Mouse (Mus musculus): Measurements from ENCODE around the gene Gabarapl1. TPM values are rescaled to one million over a fixed set of nuclear protein-coding genes. Genes with fewer than 3 reads are reported as not detected.
"Not testable (repeated sequence)": the region's sequence is repeated elsewhere in the genome, so short reads cannot be mapped to it uniquely, and the experiment has no call there.

Gabarapl1 gene
- total RNA-seq (2021) = 251 and 260 TPM in 2 replicates
- long read RNA-seq, transcript Gabarapl1-201 (4 exons, 1,820 nt) = major isoform, 447 of 688 reads
- long read RNA-seq, partial matches to known transcripts = 9 of 688 reads
- long read RNA-seq, other reads (novel, unspliced or antisense) = 230 of 688 reads

DNA sequence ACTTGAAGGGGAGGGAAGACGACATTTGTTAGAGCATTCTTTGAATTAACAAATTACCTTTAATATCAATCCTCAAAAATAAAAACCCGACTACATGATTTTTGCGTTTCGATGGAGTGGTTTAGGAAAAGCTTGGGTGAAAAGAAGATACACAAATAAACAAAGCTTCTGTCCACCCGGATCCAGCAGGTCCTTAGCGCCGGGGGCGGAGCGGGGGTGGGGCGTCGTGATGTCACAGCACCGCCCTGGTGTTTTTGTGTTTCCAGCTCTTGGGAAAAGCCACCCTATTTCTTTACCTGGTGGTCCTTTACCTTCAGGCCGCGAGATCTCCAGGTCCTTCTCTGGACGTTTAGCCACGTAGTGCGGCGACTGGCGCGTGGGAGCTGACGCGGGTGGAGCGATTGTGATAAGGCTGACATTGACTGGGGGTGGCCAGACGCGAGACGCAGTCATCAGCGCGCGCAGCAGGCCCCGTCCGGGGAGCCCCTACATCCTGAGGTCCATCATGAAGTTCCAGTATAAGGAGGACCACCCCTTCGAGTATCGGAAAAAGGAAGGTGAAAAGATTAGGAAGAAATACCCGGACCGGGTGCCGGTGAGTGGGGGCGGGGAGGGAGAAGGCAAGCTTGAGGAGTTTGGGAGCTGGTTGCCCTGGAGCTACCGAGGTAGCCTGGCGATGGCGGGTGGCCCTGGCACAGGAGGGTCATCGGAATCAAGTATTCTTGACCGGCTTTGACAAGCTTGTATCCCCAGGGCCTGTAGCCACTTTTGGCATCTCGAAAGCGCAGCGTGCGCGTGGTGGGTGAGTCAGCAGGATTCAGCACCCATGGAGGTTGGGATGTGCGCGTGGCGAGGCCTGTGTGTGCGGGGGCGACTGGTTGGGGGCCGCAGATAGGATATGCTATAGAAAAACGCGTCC lies at the start of gene Gabarapl1:
Gene Gabarapl1, plus strand, starts transcription at position 219 of the 919 bp plus-strand sequence.
- DNase-seq = peak; percentile 89

DNA sequence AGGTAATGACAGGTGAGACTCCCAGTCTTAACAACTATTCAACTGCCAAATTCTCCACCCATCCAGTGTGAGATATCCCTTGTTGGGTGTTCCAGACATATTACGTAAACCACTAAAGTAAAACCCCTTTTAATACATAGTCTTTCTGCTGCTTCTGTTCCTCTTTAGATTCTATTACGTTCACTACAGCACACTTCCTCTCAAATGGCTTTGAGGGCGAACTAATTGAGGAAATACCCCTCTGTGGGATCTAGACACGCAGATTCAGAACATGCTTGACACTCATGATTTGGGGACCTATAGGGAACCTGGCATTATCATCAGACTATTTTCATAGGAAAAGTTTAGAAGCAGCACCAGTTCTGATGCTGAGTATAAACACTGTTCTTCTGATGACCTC lies 38.0 kb upstream of the Gabarapl1 start:
- no peak for DNase-seq

DNA sequence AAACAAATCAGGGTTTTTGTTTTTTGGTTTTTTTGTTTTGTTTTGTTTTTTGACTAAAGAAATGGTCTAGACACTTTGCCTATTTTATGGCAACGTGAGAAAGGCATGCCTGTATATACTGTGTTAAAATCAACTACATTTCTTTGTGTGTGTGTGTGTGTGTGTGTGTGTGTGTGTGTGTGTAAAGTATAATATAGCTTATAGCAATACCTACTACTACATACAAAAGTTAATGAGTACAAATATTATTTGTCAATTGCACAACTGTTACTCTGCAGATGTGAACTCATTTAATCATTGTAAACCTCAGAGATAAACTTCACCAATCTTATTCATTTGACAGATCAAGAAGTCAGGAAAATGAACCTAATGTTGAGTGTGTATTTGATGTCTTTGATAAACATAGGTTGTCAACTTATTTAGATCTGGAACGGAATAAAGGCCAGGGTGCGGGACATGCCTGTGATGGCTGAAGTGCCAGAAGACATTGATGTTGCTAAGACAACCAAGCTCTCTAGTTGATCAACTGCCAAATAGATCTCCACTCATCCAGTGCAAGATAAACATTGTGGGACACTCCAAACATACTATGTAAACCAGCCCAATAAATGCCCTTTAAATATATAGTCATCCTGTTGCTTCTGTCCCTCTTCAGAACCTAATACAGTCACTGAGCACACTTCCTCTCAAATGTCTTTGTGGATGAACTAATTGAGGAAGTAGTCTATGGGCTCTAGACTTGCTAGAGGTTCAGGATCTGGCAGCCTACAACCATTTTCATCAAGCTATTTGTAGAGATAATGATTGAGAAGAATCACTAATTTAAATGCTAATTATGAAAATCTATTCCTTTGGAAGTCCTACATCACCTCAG lies 35.4 kb upstream of the Gabarapl1 start:
- DNase-seq = no peak

GRCm38 (mm10) chr6:129499516-129499915 lies 33.4 kb upstream of the Gabarapl1 start:
- not testable (repeated sequence) for DNase-seq

GRCm38 (mm10) chr6:129503471-129503870 lies 29.5 kb upstream of the Gabarapl1 start:
- no peak for DNase-seq

GRCm38 (mm10) chr6:129507024-129507423 lies 25.9 kb upstream of the Gabarapl1 start, which contains the start of gene Olr1:
Olr1 (minus strand) TSS chr6:129507165.
- DNase-seq = peak; percentile 5

DNA sequence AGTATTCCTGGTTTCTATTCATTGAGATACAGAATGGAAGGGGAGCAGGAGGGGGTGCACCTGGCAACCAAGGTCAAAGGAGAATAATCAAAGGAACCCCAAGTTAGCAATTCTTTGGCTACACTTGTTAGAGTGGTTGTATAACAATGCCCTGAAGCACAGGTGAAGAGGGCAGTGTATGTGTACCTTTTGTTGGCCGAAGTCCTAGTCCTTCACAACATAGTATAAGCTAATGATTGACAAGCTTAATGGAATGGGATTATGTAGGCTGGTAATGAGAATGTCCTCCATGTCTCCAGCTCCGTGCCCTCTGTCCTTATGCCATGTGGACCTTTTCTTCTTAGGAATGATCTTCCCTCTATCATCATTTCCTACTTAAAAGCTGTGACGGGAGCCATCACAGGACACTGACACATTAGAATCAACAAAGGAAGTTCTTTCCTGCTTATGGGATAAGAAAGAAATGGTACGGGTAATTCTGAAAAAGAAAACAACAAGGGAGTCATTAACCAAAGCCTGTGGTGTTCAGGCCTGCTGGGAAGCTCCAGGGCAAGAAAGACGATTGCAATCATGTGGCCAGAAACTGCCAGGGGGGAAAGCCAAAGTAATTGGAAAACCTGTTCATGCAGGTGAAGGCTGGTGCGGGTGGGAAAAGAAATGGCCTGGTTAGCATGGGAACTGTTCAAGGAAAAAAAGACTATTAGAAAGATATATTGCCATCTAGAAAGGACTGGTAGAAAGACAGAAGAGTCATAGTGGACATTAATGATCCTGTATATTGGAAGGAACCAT lies 22.6 kb upstream of the Gabarapl1 start:
- DNase-seq = no peak

GRCm38 (mm10) chr6:129512367-129512766 lies 20.6 kb upstream of the Gabarapl1 start, which contains the start of gene Tmem52b:
Tmem52b (plus strand) TSS chr6:129512555.
- no peak for DNase-seq

DNA sequence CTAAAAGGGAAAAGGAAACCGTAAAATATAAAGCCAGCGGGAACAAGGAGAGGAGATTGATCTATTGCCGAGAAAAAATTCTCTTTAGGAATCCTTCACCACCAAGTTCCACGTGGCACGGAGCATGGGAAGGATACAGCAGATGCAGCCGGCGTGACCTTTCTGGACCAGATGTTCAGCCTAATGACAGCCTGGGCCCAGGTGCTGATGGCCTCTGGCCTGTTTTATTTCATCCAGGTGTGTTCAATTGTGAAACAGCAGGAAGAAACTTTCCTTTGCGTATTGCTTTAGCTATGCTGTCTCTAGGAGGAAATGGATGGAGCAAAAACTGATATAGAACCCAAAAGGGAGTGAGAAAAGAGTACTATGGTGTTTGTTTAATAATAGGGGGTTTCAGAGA lies 20.1 kb upstream of the Gabarapl1 start:
- no peak for DNase-seq

GRCm38 (mm10) chr6:129513409-129513808 lies 19.6 kb upstream of the Gabarapl1 start:
- DNase-seq = no peak

DNA sequence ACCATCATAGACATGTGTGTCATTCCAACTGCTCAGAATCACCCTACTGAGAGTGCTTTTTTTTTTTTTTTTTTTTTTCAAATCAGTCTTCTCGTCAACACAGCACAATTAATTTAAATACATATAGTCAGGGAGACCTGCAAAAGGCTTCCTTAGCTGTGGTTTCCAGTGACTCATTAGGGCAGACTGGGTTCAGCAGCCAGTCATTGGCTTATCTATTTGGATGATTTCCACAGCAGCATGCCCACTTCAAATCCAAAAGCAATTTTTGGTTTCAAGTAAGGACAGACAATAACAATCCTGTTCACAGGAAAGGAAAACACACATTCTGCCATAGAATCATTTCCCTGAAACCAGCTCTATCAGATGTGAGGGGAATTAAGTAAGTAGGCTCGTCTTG lies 18.6 kb upstream of the Gabarapl1 start:
- DNase-seq = no peak

DNA sequence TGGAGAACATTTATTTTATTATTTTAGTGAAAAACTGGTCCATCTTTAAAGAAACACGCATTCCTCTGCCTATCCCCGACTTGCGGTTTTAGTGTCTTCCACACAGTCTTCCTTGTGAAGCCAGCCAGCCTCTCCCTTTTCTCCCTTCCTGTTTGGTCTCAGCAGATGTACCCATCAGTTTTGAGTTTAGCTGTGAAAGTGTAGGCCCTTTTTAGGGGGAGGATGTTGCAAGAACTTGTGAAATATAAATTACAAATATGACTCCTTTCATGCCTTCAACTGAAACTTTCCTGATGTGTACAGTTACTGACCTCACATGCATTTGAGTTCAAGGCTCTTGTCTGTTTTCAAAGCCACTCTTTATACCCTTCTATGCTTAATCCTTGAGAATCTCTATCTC lies 17.9 kb upstream of the Gabarapl1 start:
- no peak for DNase-seq

DNA sequence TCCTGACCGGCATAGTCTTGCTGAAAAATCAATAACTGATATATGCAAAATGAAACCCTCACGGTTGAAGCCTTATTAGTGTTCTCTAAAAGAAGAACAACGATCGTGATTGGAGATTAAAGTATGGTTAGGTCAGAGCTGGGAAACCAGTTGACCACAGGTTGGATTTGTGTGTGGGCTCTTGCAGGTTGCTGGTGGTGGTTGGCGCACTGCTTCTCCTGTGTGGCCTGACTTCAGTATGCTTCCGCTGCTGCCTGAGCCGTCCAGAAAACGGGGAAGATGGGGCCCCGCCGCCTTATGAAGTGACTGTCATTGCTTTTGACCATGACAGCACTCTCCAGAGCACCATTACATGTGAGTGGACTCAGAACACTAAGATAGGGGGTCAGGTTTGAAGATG lies 16.6 kb upstream of the Gabarapl1 start:
- no peak for DNase-seq

DNA sequence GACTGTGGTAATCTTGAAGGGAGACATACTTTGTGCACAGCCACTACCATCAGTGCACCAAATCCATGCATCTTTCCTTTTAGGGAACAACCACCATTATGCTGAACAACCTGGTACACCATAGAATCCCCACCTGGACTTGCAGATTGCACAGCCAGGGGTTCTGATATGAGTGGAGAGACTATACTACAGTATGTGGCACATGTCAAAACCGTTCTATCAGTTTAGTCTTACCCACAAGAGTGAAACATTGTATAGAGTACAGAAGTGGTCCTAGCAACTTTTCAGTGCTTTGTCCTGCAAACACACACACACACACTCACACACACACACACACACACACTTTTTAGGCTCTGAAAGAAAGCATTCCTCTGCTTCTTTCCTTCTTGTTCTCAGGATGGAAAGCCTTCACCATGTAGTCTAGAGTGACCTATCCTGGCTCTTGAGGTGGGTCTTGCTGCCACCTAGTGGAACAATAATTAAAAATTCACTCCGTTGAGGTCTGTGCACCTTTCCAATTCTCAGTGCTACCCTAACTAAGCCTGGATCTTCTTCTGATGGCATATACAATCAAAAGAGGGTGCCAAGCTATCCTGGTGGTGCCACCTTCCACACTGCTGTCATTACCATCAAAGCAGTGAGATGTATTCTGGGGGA lies 15.1 kb upstream of the Gabarapl1 start:
- no peak for DNase-seq

DNA sequence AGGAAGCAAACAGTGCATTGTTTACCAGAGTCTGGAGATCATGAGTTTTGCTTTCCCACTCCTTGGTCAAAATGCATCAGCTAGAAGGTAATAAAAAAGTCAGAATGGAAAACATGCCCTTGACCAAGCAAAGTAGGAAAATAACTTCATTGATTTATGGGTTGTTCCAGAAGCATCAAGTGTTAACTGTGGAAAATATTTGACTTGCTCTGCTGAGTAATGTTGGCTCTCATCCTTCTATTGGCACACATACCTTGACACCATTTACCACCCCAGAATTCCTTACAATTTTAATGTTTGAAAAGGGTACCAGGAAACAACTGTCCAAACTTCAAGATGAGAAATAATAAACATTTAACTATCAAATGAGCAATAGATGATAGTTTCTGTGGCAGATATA lies 6.9 kb upstream of the Gabarapl1 start:
- no peak for DNase-seq

DNA sequence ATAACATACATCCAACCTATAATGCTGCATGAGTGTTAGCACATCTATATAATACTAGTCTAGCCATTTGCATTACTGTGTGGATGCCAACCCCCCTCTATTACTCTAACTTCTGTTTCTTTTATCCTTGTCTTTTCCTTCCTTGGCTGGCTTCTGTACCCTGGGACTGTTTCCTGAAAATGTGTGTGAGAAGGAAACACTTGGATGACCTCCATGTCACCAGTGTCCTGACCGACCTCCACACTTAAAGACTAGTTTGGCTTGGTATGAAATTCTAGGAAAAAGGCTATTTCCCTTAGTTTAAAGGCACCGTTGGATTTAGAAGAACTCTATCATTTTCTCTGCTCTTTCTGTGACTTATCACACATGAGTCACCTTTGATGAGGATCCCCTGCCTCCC lies 5.5 kb upstream of the Gabarapl1 start:
- no peak for DNase-seq

DNA sequence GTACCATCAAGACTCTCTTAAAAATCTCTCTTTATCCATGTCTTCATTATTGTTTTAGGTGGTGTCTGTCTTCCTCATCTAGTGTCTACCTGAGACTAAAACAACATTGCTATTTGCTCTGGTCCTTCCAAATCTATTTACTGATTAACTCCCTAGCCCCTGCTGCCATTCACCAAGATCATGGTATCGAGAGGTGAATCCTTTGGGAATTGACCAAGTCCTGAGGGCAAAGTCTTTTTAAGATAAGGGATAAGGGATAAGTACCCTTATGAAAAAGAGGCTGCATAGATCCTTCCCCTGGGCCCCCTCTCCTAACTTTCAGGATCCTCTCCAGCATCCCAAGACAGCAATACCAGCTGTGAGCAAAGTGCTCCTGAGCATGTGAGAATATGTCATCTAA lies 3.4 kb upstream of the Gabarapl1 start:
- DNase-seq = no peak

GRCm38 (mm10) chr6:129530261-129530660 lies 2.7 kb upstream of the Gabarapl1 start:
- no peak for DNase-seq

GRCm38 (mm10) chr6:129532556-129532941 lies 411 bp upstream of the Gabarapl1 start:
- DNase-seq = peak; percentile 71

GRCm38 (mm10) chr6:129534057-129534456 lies 1.1 kb downstream of the Gabarapl1 start:
- DNase-seq = no peak

- no peak for DNase-seq
These were observed 1.7 kb downstream of the Gabarapl1 start for GRCm38 (mm10) chr6:129534627-129535190.

All from adrenal gland, postnatal 25 days (tissue).